Mouse (Mus musculus): Measurements from ENCODE around the gene D11Wsu47e. TPM values are rescaled to one million over a fixed set of nuclear protein-coding genes. Genes with fewer than 3 reads are reported as not detected.
A peak's percentile ranks its signal among the peaks of the same experiment; 100 is the strongest.

Gene D11Wsu47e
- polyA plus RNA-seq, 1 experiment, result 8.0 TPM

DNA sequence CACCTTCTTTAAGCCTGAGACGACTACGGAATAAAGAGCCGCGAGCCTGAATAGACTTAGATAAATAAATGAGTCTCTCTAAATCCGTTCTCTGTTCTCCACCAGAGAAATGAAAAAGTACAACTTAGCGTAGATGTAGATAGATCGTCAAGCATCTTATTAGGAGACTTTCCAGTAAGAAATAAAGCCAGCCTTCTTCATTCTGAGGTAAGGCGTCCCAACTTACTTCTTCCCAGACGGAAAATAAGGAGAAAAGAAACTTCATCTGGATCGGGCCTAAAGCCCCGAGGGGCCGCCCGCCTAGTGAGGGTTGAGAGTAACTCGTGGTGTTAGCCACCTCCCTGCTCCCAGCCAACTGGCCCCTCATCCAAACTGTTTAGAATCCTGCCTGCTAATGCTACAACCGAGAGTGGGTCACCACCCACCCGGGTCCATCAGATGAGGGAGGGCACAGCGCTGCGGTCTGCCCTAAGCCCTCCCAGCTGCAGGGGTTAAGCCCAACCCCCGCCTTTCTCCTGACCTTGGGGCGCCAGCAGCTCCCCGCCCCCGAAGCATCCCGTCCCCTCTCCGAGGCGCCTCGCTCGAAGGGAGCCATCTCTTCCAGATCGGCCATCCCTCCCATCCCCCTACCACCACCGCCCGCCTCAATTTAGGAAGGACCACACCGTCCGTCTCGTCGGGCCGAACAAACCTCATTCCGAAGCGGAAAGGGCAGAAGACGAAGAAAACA lies 1.1 kb upstream of the D11Wsu47e start:
- no peak for TF ChIP-seq CTCF (IDR thresholded peaks at IDR 0.05; ENCODE audit: control insufficient read depth, insufficient read depth, low read length)
- TF ChIP-seq POLR2A (IDR thresholded peaks at IDR 0.05; ENCODE audit: borderline replicate concordance, control insufficient read depth, low read depth, low read length), result peak; percentile 34; the same call in 1 of the 2 replicates
- peaks cover 3% of the 10 kb centered on the region; the same call in 1 of the 2 replicates for H3K4me1 ChIP-seq (ENCODE audit: control insufficient read depth, insufficient read depth, low read length)
- WGBS, result 5% methylated on average over 38 of the region's 38 CpGs

GRCm38 (mm10) chr11:113683627-113683956 lies 620 bp upstream of the D11Wsu47e start:
- Histone ChIP-seq H3K4me3 (replicated peaks; ENCODE audit: control insufficient read depth, low read depth, low read length) (peak overlapping the region; percentile 93), H3K4me1 (ENCODE audit: control insufficient read depth, insufficient read depth, low read length) (no peaks in the 10 kb centered on the region; the same call in 1 of the 2 replicates), H3K27ac (ENCODE audit: control insufficient read depth, insufficient read depth, low read depth, low read length, poor library complexity) (peak overlapping the region; percentile 98)
- 0% methylated on average over 34 of the region's 38 CpGs for WGBS
- TF ChIP-seq CTCF (IDR thresholded peaks at IDR 0.05; ENCODE audit: control insufficient read depth, insufficient read depth, low read length), result no peak

More for the DNA sequence above, 1.1 kb upstream of the D11Wsu47e start:
- H3K4me3 ChIP-seq (replicated peaks; ENCODE audit: control insufficient read depth, low read depth, low read length), result peak overlapping the region; percentile 93
- peak overlapping the region; percentile 98 for H3K27ac ChIP-seq (ENCODE audit: control insufficient read depth, insufficient read depth, low read depth, low read length, poor library complexity)

DNA sequence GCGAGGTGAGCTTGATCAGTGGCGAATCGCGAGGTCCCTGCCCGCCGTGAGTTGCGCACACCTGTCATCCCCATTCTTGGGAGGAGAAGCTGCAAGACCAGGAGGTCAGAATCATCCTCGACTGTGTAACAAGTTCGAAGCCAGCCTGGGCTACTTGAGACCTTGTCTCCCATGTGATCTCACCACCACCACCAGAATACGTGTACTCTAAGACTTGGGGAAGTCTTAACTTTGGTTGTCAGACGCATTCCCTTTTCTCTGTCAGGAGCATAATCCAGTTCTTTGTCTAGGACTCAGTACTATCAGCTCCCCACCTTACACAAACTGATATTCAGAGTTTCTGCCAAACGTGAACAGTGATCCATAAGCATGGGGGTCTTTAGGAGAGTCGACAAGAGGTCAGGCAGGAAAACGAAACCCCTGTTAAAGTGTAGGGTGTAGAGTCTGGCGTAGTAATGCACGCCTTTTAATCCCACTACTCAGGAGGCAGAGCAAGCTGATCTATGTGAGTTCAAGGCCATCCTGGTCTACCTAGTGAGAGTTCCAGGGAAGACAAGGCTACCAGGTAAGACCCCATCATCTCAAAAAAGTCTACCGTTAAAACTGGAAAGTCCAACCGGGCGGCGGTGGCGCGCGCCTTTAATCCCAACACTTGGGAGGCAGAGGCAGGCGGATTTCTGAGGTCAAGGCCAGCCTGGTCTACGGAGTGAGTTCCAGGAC lies 655 bp downstream of the D11Wsu47e start:
- Histone ChIP-seq H3K4me1 (ENCODE audit: control insufficient read depth, insufficient read depth, low read length) (no peaks in the 10 kb centered on the region; the same call in 1 of the 2 replicates), H3K27ac (ENCODE audit: control insufficient read depth, insufficient read depth, low read depth, low read length, poor library complexity) (peak overlapping the region; percentile 98), H3K4me3 (replicated peaks; ENCODE audit: control insufficient read depth, low read depth, low read length) (peak overlapping the region; percentile 93)
- 40% methylated on average over 25 of the region's 25 CpGs for WGBS
- no peak for TF ChIP-seq POLR2A (IDR thresholded peaks at IDR 0.05; ENCODE audit: borderline replicate concordance, control insufficient read depth, low read depth, low read length)
- TF ChIP-seq CTCF (IDR thresholded peaks at IDR 0.05; ENCODE audit: control insufficient read depth, insufficient read depth, low read length), result no peak

DNA sequence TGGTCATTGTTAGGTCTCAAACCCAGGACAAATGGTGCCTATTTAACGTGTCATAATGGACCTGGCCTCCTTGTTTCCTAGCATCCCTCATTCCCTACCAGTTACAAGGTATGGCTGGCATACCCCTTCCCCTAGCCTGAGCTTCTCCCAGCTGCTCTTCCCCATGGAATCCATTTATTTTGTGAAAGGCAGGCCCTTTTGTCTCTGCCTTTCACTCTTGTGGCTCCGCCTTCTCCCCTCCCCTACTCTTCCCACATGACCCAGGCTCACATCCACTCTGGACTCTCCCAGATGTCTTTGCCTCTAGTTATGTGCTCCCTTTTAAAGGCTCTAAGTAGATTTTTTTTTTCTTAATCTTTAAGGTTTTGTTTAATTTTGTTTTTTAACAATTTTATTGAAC lies 2.8 kb downstream of the D11Wsu47e start:
- H3K4me1 ChIP-seq (ENCODE audit: control insufficient read depth, insufficient read depth, low read length), result no peaks in the 10 kb centered on the region; the same call in 1 of the 2 replicates
- no peak for TF ChIP-seq POLR2A (IDR thresholded peaks at IDR 0.05; ENCODE audit: borderline replicate concordance, control insufficient read depth, low read depth, low read length)
- TF ChIP-seq CTCF (IDR thresholded peaks at IDR 0.05; ENCODE audit: control insufficient read depth, insufficient read depth, low read length), result no peak
- no peak overlapping the region for H3K27ac ChIP-seq (ENCODE audit: control insufficient read depth, insufficient read depth, low read depth, low read length, poor library complexity)
- 94% methylated on average over 2 of the region's 2 CpGs for WGBS
- no peak overlapping the region for H3K4me3 ChIP-seq (replicated peaks; ENCODE audit: control insufficient read depth, low read depth, low read length)

GRCm38 (mm10) chr11:113690506-113690905 lies 6.3 kb downstream of the D11Wsu47e start:
- TF ChIP-seq POLR2A (IDR thresholded peaks at IDR 0.05; ENCODE audit: borderline replicate concordance, control insufficient read depth, low read depth, low read length) (no peak), CTCF (IDR thresholded peaks at IDR 0.05; ENCODE audit: control insufficient read depth, insufficient read depth, low read length) (no peak)
- WGBS, result 88% methylated on average over 12 of the region's 12 CpGs
- Histone ChIP-seq H3K4me1 (ENCODE audit: control insufficient read depth, insufficient read depth, low read length) (no peaks in the 10 kb centered on the region; the same call in 1 of the 2 replicates), H3K27ac (ENCODE audit: control insufficient read depth, insufficient read depth, low read depth, low read length, poor library complexity) (no peak overlapping the region), H3K4me3 (replicated peaks; ENCODE audit: control insufficient read depth, low read depth, low read length) (no peak overlapping the region)

DNA sequence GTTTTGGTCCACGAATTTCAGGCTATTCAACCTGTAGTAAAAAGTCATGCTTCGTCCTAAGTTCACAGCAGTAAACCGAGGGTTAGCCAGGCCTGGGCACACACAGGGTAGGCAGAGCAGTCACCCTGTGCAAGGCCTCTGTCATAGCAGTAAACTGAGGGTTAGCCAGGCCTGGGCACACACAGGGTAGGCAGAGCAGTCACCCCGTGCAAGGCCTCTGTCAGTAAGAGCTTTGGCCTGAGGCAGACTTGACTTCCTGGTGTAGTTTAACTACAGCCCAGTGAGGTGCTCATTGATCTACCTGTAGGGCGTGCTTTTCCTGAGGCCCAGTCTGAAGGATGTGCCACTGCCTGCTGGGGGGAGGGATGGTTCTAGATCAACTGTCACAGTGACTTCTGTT lies 7.1 kb downstream of the D11Wsu47e start:
- no peak overlapping the region for H3K27ac ChIP-seq (ENCODE audit: control insufficient read depth, insufficient read depth, low read depth, low read length, poor library complexity)
- 80% methylated on average over 5 of the region's 5 CpGs for WGBS
- TF ChIP-seq POLR2A (IDR thresholded peaks at IDR 0.05; ENCODE audit: borderline replicate concordance, control insufficient read depth, low read depth, low read length) (no peak), CTCF (IDR thresholded peaks at IDR 0.05; ENCODE audit: control insufficient read depth, insufficient read depth, low read length) (no peak)
- H3K4me3 ChIP-seq (replicated peaks; ENCODE audit: control insufficient read depth, low read depth, low read length), result no peak overlapping the region
- no peaks in the 10 kb centered on the region; the same call in 1 of the 2 replicates for H3K4me1 ChIP-seq (ENCODE audit: control insufficient read depth, insufficient read depth, low read length)

GRCm38 (mm10) chr11:113691851-113692250 lies 7.6 kb downstream of the D11Wsu47e start:
- TF ChIP-seq CTCF (IDR thresholded peaks at IDR 0.05; ENCODE audit: control insufficient read depth, insufficient read depth, low read length) (no peak), POLR2A (IDR thresholded peaks at IDR 0.05; ENCODE audit: borderline replicate concordance, control insufficient read depth, low read depth, low read length) (no peak)
- WGBS, result 58% methylated on average over 3 of the region's 3 CpGs
- no peaks in the 10 kb centered on the region; the same call in 1 of the 2 replicates for H3K4me1 ChIP-seq (ENCODE audit: control insufficient read depth, insufficient read depth, low read length)
- H3K4me3 ChIP-seq (replicated peaks; ENCODE audit: control insufficient read depth, low read depth, low read length), result no peak overlapping the region
- no peak overlapping the region for H3K27ac ChIP-seq (ENCODE audit: control insufficient read depth, insufficient read depth, low read depth, low read length, poor library complexity)

DNA sequence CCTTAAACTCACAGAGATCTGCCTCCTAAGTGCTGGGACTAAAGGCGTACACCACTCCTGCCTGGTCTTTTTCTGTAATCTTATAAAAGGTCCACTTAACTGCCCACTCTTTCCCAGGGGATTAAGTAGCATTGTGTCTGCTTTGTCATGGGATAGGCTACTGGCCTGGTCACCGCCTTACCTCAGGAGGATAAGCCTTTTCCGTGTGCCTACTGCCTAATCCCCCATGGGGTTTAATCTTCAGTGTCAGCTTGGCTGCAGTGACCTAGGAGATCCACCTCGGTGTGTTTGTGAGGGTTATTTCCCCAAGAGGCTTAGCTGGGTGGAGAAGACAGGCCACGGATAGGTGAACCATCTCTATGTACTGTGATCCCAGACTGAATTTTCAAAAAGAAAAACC lies 13.4 kb downstream of the D11Wsu47e start:
- no peak for TF ChIP-seq CTCF (IDR thresholded peaks at IDR 0.05; ENCODE audit: control insufficient read depth, insufficient read depth, low read length)
- TF ChIP-seq POLR2A (IDR thresholded peaks at IDR 0.05; ENCODE audit: borderline replicate concordance, control insufficient read depth, low read depth, low read length), result no peak
- 85% methylated on average over 5 of the region's 5 CpGs for WGBS
- Histone ChIP-seq H3K4me3 (replicated peaks; ENCODE audit: control insufficient read depth, low read depth, low read length) (no peak overlapping the region), H3K4me1 (ENCODE audit: control insufficient read depth, insufficient read depth, low read length) (no peaks in the 10 kb centered on the region), H3K27ac (ENCODE audit: control insufficient read depth, insufficient read depth, low read depth, low read length, poor library complexity) (no peak overlapping the region)
